Mouse (Mus musculus): ENCODE data around the gene Spen.

GRCm38 (mm10) chr4:141445328-141445720 is 93.1 kb downstream of the Spen start:
- TF ChIP-seq HCFC1 (IDR thresholded peaks at IDR 0.05; ENCODE audit: borderline replicate concordance, insufficient read depth, low read length): no peak
- TF ChIP-seq CHD2 (IDR thresholded peaks at IDR 0.05; ENCODE audit: low read depth, low read length): no peak
- no peak for TF ChIP-seq ZC3H11A (IDR thresholded peaks at IDR 0.05; ENCODE audit: borderline replicate concordance, low read depth, low read length)
